Mouse (Mus musculus) liver, embryonic 11.5 days (tissue): ENCODE measurements around the gene Pde4b. TPM values are rescaled to one million over a fixed set of nuclear protein-coding genes. Genes with fewer than 3 reads are reported as not detected.

Source experiments
- ATAC-seq: fragments of 200-750 bp; cut with Nextera tagmentation; replicated peaks from 2 replicates; pipeline ENCODE4 v1.8.0; 2017; ENCODE audit warnings: moderate number of reproducible peaks, mild to moderate bottlenecking, moderate TSS enrichment, moderate library complexity; ENCODE audit not compliant: low FRiP score
- DNase-seq: peaks from one replicate; pipeline ENCODE4 v3.0.0-alpha.2; 2017; ENCODE audit warnings: low spot score
- H3K27ac ChIP-seq: fragments of 300-500 bp; sonication (generic); 2 replicates; pipeline ENCODE4 v1.5.1; 2014; ENCODE audit warnings: mild to moderate bottlenecking, low read depth, low read length, control low read depth
- H3K27me3 ChIP-seq: fragments of 300-500 bp; sonication (generic); replicated peaks from 2 replicates; pipeline ENCODE4 v1.6.1; 2014; ENCODE audit warnings: low read length, mixed read lengths; ENCODE audit not compliant: control insufficient read depth, insufficient read depth
- H3K36me3 ChIP-seq: fragments of 300-500 bp; sonication (generic); 2 replicates; pipeline ENCODE4 v1.6.1; 2014; ENCODE audit warnings: mild to moderate bottlenecking, low read length, moderate library complexity, mixed read lengths; ENCODE audit not compliant: control insufficient read depth, insufficient read depth
- H3K4me1 ChIP-seq: fragments of 300-500 bp; sonication (generic); replicated peaks from 2 replicates; pipeline ENCODE4 v1.6.1; 2014; ENCODE audit warnings: low read length, mixed read lengths; ENCODE audit not compliant: control insufficient read depth, insufficient read depth
- H3K4me2 ChIP-seq: fragments of 300-500 bp; sonication (generic); 2 replicates; pipeline ENCODE4 v1.6.1; 2014; ENCODE audit warnings: mild to moderate bottlenecking, control low read depth, moderate library complexity
- H3K4me3 ChIP-seq: fragments of 300-500 bp; sonication (generic); 2 replicates; pipeline ENCODE4 v1.5.1; 2014; ENCODE audit warnings: low read depth, low read length, control low read depth
- H3K9ac ChIP-seq: fragments of 300-500 bp; sonication (generic); 2 replicates; pipeline ENCODE4 v1.6.1; 2014; ENCODE audit warnings: low read depth, low read length, control low read depth
- H3K9me3 ChIP-seq: fragments of 300-500 bp; sonication (generic); 2 replicates; pipeline ENCODE4 v1.6.1; 2016; ENCODE audit warnings: low read length, inconsistent platforms, mixed read lengths; ENCODE audit not compliant: control insufficient read depth
- WGBS: fragments of 180-500 bp; shearing (Covaris S2); extraction: QIAGEN DNeasy Blood & Tissue Kit; methylation state at CpG from one replicate; pipeline ENCODE4 v1.1.7; 2014; 5-methylcytosine and 5-hydroxymethylcytosine counted together
- polyA plus RNA-seq: library from polyadenylated mRNA; unstranded; fragments of >200 nt; fragmentation: Nextera tagmentation; extraction: Ambion mirVana; gene quantifications from 2 replicates; pipeline ENCODE4 v1.2.1, GENCODE M21; 2014

The Pde4b gene
- polyA plus RNA-seq, 1 experiment from 2014 or later = 9.2 TPM

- H3K4me3 ChIP-seq = no peak overlapping the region
- H3K4me2 ChIP-seq = no peak overlapping the region
- no peaks in the 10 kb centered on the region for H3K36me3 ChIP-seq
- no peak overlapping the region for H3K27ac ChIP-seq
- DNase-seq (no peak), ATAC-seq (no peak)
- 61% methylated on average over 6 of the region's 6 CpGs for WGBS
- H3K9ac ChIP-seq = no peak overlapping the region
- no peaks in the 10 kb centered on the region for H3K27me3 ChIP-seq
- no peaks in the 10 kb centered on the region for H3K9me3 ChIP-seq
- no peaks in the 10 kb centered on the region for H3K4me1 ChIP-seq
Observed at GRCm38 (mm10) chr4:102505714-102506113, 418.4 kb downstream of the Pde4b start.

DNA sequence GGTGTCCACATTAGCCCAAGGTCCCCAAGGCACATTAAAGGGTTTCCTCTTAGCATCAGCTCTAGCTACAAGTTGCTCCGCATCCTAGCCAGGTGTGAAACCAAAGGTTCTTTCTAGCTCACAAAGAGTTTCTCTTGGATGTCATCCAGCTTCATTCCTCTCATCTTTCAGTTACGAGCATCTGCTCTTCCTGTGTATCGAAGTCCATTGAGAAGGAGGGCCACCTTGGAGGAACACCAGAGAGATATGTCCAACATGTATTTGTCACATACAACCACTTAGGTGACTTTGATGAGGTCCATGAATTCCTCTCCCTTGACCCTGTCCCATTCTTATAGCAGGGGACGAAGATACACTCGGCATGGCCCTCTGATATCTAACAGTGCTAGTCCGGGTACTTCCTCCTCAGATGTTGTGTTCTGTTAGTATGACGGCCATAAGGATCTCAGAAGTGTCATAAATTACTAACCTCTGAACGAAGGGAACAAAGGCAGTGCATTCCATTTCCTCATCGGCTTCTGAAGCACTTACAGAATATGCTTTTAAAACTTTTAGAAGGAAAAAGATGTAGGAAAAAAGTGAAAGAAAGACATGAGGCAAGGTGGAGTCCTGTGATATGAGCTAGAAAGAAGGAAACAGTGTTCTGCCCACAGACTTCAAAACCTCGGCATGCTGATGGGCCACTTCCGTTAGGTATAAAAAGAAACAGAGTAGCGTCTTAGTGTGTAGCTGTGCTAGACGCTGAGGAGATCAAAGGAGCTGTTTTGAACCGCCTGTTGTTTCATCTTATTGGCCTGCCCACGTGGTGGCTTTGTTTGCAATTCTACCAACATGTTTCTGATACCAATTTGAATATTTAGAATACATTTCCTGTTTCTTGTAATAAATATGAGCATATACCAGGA, 419.3 kb downstream of the Pde4b start:
- Histone ChIP-seq H3K36me3 (no peaks in the 10 kb centered on the region), H3K9ac (no peak overlapping the region), H3K27me3 (no peaks in the 10 kb centered on the region), H3K4me2 (peak overlapping the region; percentile 30; the same call in 1 of the 2 replicates), H3K9me3 (no peaks in the 10 kb centered on the region), H3K27ac (no peak overlapping the region), H3K4me3 (no peak overlapping the region), H3K4me1 (peaks cover 5% of the 10 kb centered on the region; the same call in 1 of the 2 replicates)
- WGBS = 46% methylated on average over 15 of the region's 15 CpGs
- no peak for DNase-seq
- ATAC-seq = no peak

DNA sequence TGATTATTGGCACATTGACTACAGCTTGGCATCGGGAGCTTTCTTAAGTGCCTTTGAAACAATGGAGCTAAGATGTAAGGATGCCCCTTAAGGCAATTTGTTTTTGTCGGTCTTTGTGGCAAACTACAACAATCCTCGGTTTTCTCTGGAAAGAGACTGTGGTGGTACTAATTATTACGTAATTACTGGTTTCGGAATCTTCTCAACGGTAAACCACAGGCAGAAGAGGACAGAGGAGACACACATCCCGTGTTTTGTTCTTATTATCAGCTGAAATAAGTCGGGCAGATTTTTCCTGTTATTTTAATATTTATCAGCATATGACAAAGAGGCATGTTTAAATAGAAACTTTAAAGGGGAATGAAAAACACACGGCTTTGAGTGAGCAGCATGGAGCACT, 420.0 kb downstream of the Pde4b start:
- H3K4me1 ChIP-seq = peaks cover 9% of the 10 kb centered on the region; the same call in 1 of the 2 replicates
- no peaks in the 10 kb centered on the region for H3K36me3 ChIP-seq
- no peaks in the 10 kb centered on the region for H3K27me3 ChIP-seq
- WGBS = 47% methylated on average over 9 of the region's 9 CpGs
- no peak overlapping the region for H3K27ac ChIP-seq
- no peak for DNase-seq
- no peak overlapping the region for H3K9ac ChIP-seq
- ATAC-seq = no peak
- no peaks in the 10 kb centered on the region for H3K9me3 ChIP-seq
- no peak overlapping the region for H3K4me3 ChIP-seq
- peak overlapping the region; percentile 30; the same call in 1 of the 2 replicates for H3K4me2 ChIP-seq

DNA sequence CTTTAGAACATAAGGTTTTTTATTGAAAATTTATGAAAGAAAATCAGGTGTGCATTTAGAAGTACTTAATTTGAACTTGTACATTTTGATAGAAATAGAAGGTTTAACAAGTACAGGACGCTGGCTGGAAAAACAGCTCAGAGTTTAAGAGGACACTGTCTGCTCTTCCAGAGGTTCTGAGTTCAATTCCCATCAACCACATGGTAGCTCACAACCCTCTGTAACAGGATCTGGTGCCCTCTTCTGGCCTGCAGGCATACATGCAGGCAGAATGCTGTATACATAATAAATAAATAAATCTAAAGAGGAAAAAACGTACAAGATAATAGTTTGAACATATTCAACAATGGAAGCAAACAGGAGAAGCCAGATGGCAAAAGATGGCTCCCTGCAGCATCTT, 420.4 kb downstream of the Pde4b start:
- no peaks in the 10 kb centered on the region for H3K27me3 ChIP-seq
- H3K9ac ChIP-seq = no peak overlapping the region
- no peak overlapping the region for H3K4me2 ChIP-seq
- ATAC-seq = no peak
- no peaks in the 10 kb centered on the region for H3K9me3 ChIP-seq
- no peak overlapping the region for H3K27ac ChIP-seq
- no peak for DNase-seq
- 69% methylated on average over 2 of the region's 2 CpGs for WGBS
- no peaks in the 10 kb centered on the region for H3K36me3 ChIP-seq
- no peak overlapping the region for H3K4me3 ChIP-seq
- peaks cover 9% of the 10 kb centered on the region; the same call in 1 of the 2 replicates for H3K4me1 ChIP-seq

- Histone ChIP-seq H3K27ac (no peak overlapping the region), H3K4me2 (no peak overlapping the region), H3K9me3 (no peaks in the 10 kb centered on the region), H3K27me3 (no peaks in the 10 kb centered on the region), H3K9ac (no peak overlapping the region), H3K4me1 (peaks cover 11% of the 10 kb centered on the region), H3K4me3 (no peak overlapping the region), H3K36me3 (no peaks in the 10 kb centered on the region)
- no peak for DNase-seq
- WGBS = 60% methylated on average over 6 of the region's 6 CpGs
- no peak for ATAC-seq
Observed at GRCm38 (mm10) chr4:102510061-102510460, 422.7 kb downstream of the Pde4b start.

- no peak overlapping the region for H3K9ac ChIP-seq
- H3K36me3 ChIP-seq = no peaks in the 10 kb centered on the region
- no peak for ATAC-seq
- H3K27me3 ChIP-seq = no peaks in the 10 kb centered on the region
- H3K27ac ChIP-seq = 0 out of 2 replicates have a peak overlapping the region, but pooled peaks have one; percentile 30
- WGBS = 38% methylated on average over 8 of the region's 8 CpGs
- DNase-seq = no peak
- H3K9me3 ChIP-seq = no peaks in the 10 kb centered on the region
- peak overlapping the region; percentile 52 for H3K4me2 ChIP-seq
- H3K4me3 ChIP-seq = no peak overlapping the region
- peaks cover 11% of the 10 kb centered on the region for H3K4me1 ChIP-seq
Observed at GRCm38 (mm10) chr4:102510939-102511391, 423.6 kb downstream of the Pde4b start.

DNA sequence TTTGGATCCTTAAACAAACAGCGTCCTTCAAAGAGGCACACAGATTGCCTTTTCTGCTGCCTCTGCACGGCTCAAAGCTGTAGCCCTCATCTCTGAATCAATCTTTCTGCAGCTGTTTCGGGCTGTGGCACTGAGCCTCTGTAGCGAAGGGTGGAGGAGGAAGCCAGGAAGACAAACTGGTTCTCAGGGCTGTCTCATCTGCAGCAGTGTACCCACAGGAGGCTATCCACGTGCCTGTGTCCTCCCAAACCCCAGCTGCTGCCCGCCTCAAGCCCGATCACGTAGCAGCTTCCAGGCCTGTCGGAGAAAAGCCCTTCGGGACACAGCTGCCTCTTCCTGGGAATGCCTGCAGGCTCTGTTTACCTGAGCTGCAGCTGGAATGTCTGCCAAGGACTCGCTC, 424.2 kb downstream of the Pde4b start:
- Histone ChIP-seq H3K27me3 (no peaks in the 10 kb centered on the region), H3K9me3 (no peaks in the 10 kb centered on the region), H3K4me1 (peaks cover 11% of the 10 kb centered on the region), H3K36me3 (no peaks in the 10 kb centered on the region), H3K27ac (0 out of 2 replicates have a peak overlapping the region, but pooled peaks have one; percentile 30), H3K4me3 (no peak overlapping the region), H3K9ac (no peak overlapping the region), H3K4me2 (peak overlapping the region; percentile 52)
- no peak for ATAC-seq
- WGBS = 34% methylated on average over 11 of the region's 11 CpGs
- no peak for DNase-seq

DNA sequence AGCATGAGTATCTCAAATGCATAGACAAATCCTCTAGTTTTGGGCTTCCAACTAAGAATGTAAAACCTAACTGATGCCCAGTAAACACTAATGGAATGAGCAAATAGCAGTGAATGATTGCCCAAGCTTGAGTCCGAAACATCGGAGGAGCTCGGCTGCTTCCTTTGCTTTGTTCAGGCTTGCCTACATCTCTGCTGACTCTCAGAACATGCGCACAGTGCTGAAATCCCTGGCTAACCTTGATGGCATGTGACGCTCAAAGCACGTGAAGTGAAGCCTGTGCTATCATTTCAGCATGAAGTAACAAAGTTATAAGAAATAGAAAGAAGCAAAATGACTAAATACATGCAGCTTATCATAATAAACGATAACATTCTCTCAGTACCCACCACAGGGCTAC, 425.6 kb downstream of the Pde4b start:
- ATAC-seq (no peak), DNase-seq (no peak)
- WGBS = 81% methylated on average over 7 of the region's 7 CpGs
- Histone ChIP-seq H3K4me2 (no peak overlapping the region), H3K27me3 (no peaks in the 10 kb centered on the region), H3K4me3 (no peak overlapping the region), H3K4me1 (peaks cover 21% of the 10 kb centered on the region), H3K9me3 (no peaks in the 10 kb centered on the region), H3K36me3 (no peaks in the 10 kb centered on the region), H3K27ac (no peak overlapping the region), H3K9ac (no peak overlapping the region)

DNA sequence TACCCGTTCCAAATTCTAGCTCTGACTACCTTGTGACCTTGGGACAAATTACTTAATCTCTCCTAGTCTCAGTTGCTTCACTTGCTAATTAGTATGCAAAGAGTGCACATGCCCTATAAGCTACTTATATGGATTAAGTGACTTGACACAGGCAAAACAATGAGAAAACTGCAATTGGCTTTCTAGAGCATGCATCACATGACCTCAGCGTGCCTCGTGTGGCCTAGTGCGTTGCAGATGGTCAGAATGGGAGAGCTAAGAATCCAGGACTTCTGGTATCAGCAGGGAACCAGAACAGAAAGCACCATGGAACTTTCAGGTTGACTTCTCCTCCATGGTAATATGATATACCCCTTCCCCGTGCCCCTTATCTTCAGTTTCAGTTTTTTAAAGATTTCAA, 426.2 kb downstream of the Pde4b start:
- ATAC-seq = no peak

More for the DNA sequence above, 426.2 kb downstream of the Pde4b start:
- H3K27me3 ChIP-seq = no peaks in the 10 kb centered on the region
- H3K9me3 ChIP-seq = no peaks in the 10 kb centered on the region
- H3K9ac ChIP-seq = no peak overlapping the region
- no peaks in the 10 kb centered on the region for H3K36me3 ChIP-seq
- no peak overlapping the region for H3K27ac ChIP-seq
- H3K4me3 ChIP-seq = no peak overlapping the region
- 65% methylated on average over 5 of the region's 5 CpGs for WGBS
- peaks cover 21% of the 10 kb centered on the region for H3K4me1 ChIP-seq
- DNase-seq = no peak
- H3K4me2 ChIP-seq = no peak overlapping the region
